Mouse (Mus musculus) kidney, adult 2 months (tissue): ENCODE measurements around the gene Srcin1.

Source experiments
- CTCF ChIP-seq: fragments of 200-500 bp; conservative IDR thresholded peaks from 2 replicates; pipeline ENCODE4 v1.5.1; 2011; ENCODE audit warnings: low read depth, mild to moderate bottlenecking, control low read depth, low read length, moderate library complexity, mixed read lengths; ENCODE audit not compliant: insufficient read depth, insufficient read length
- POLR2A ChIP-seq: fragments of 200-500 bp; IDR thresholded peaks from one replicate; pipeline ENCODE4 v1.6.1; 2011; ENCODE audit warnings: low read depth, low read length, control low read depth

DNA sequence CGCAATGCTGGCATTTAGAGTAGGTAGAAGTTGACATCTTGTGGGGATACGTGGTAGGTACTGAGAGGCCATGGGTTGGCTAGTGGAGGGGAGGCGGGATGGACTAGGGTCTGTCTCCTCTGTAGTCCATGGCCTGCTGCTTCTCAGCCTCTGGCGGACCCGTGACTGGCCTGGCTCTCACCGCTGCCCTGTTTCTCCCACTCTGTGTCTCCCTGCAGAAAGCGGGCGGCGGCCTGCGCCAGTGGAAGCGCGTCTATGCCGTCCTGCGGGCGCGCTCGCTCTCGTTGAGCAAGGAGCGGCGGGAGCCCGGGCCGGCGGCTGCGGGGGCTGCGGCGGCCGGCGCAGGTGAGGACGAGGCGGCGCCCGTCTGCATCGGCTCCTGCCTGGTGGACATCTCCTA is 112.8 kb downstream of the Srcin1 start:
- TF ChIP-seq CTCF (no peak), POLR2A (no peak)
